ENCODE assay signal across 28 mouse cellular contexts in the genomic region with DNA sequence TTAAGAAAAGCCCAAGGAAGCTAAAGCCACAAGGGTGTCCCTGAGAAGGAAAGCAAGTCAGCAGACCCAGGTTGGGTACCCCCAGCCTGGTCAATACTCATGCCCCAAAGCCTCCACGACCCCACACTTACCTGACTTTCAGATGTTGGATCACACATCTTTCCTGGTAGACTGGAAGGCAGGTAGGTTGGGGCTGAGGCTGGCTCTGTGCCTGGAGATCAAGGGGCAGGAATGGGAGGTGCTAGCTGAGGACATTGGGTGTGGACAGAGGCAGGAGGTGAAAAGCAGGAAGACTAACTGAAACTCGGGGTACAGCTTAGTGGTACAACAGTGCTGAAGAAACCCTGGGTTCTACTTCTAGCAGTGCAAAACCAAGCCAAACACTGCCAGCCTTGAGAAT. TPM values are rescaled to one million over a fixed set of nuclear protein-coding genes. Genes with fewer than 3 reads are reported as not detected.
DNase-seq lines count a peak whose midpoint lies in the region; TF ChIP-seq lines count a peak whose summit lies in the region.
"Had no signal": no experiment of that assay in that cellular context is flagged by ENCODE, and none has a peak within 500 bp of the region (broad histone marks: within the 10 kb centered on the region; RNA-seq: fewer than 3 reads in every experiment).

A gene (minus strand): TSS at position 207 of the 400 bp plus-strand sequence.

- TF ChIP-seq RAD21 in MEL (IDR thresholded peaks at IDR 0.05; ENCODE audit: low read depth, low read length), result no peak

- no peak within 1 kb of the TSS for H3K27ac ChIP-seq in liver, adult 2 months (replicated peaks; ENCODE audit: insufficient read depth, low read depth, low read length)
- H3K27ac ChIP-seq in MEL (ENCODE audit: control insufficient read depth, low read depth, low read length), result no peak within 1 kb of the TSS
- peak within 1 kb of the TSS; percentile 92 for H3K27ac ChIP-seq in small intestine, adult 2 months (ENCODE audit: insufficient read depth, low read depth, low read length)
- H3K27ac ChIP-seq: embryonic facial prominence, embryonic 12.5 days; heart, adult 2 months; heart, embryonic 13.5 days; hindbrain, postnatal 0 days; liver, embryonic 13.5 days; midbrain, embryonic 10.5 days had no signal

- no peak for TF ChIP-seq POLR2A in liver, adult 2 months (IDR thresholded peaks at IDR 0.05; ENCODE audit: extremely low read depth, insufficient read depth, low read length)
- no peak for TF ChIP-seq POLR2A in MEL (IDR thresholded peaks at IDR 0.05; ENCODE audit: control insufficient read depth in 1 of 2, insufficient read depth in 1 of 2, low read depth in 1 of 2, low read length in 2 of 2, poor library complexity in 1 of 2)
- peak; percentile 47; the same call in 1 of the 2 replicates for TF ChIP-seq POLR2A in small intestine, adult 2 months (IDR thresholded peaks at IDR 0.05; ENCODE audit: low read depth, low read length)

- 25% methylated on average over 2 of the region's 2 CpGs for WGBS in liver, adult 2 months
- WGBS in small intestine, adult 2 months, result 23% methylated on average over 2 of the region's 2 CpGs

- H3K27me3 ChIP-seq in liver, adult 2 months (ENCODE audit: control insufficient read depth, insufficient read depth, low read length), result no peaks in the 10 kb centered on the region
- no peaks in the 10 kb centered on the region for H3K27me3 ChIP-seq in MEL (ENCODE audit: control insufficient read depth in 1 of 2, insufficient read depth in 2 of 2, low read length in 2 of 2)
- no peaks in the 10 kb centered on the region for H3K27me3 ChIP-seq in small intestine, adult 2 months (ENCODE audit: control insufficient read depth, insufficient read depth, low read length)
- H3K27me3 ChIP-seq: embryonic facial prominence, embryonic 12.5 days; heart, embryonic 13.5 days; liver, embryonic 13.5 days had no signal

- no peaks in the 10 kb centered on the region for H3K79me2 ChIP-seq in liver, adult 2 months (ENCODE audit: control insufficient read depth, insufficient read depth, low read length)
- no peaks in the 10 kb centered on the region for H3K79me2 ChIP-seq in MEL (ENCODE audit: control insufficient read depth, insufficient read depth, low read length, poor library complexity)

- no peak for TF ChIP-seq EP300 in MEL (IDR thresholded peaks at IDR 0.05; ENCODE audit: low read depth in 1 of 2, low read length in 2 of 2)

- no peak within 1 kb of the TSS for H3K4me3 ChIP-seq in liver, adult 2 months (ENCODE audit: insufficient read depth, low read depth, low read length)
- H3K4me3 ChIP-seq in MEL (ENCODE audit: control insufficient read depth in 1 of 2, insufficient read depth in 1 of 2, low read depth in 2 of 2, low read length in 2 of 2), result no peak within 1 kb of the TSS
- peak within 1 kb of the TSS; percentile 70 for H3K4me3 ChIP-seq in small intestine, adult 2 months (ENCODE audit: low read depth, low read length)
- H3K4me3 ChIP-seq: embryonic facial prominence, embryonic 12.5 days; heart, adult 2 months; heart, embryonic 13.5 days; liver, embryonic 13.5 days; midbrain, embryonic 10.5 days had no signal

- H3K4me1 ChIP-seq in liver, adult 2 months (ENCODE audit: control insufficient read depth, insufficient read depth, low read length), result no peaks in the 10 kb centered on the region
- peaks cover 0 to 8% of the 10 kb centered on the region in 2 experiments; a peak in 3 of 4 replicates for H3K4me1 ChIP-seq in MEL (ENCODE audit: control insufficient read depth in 1 of 2, insufficient read depth in 2 of 2, low read length in 2 of 2)
- H3K4me1 ChIP-seq in small intestine, adult 2 months (ENCODE audit: control insufficient read depth, insufficient read depth, insufficient read length, low read length), result peaks cover 10% of the 10 kb centered on the region; the same call in 1 of the 2 replicates
- H3K4me1 ChIP-seq: embryonic facial prominence, embryonic 12.5 days; heart, embryonic 13.5 days; liver, embryonic 13.5 days had no signal

- H3K9me3 ChIP-seq in MEL (replicated peaks; ENCODE audit: insufficient read depth, low read length), result no peaks in the 10 kb centered on the region
- H3K9me3 ChIP-seq: embryonic facial prominence, embryonic 12.5 days; heart, embryonic 13.5 days; liver, embryonic 13.5 days; midbrain, embryonic 10.5 days had no signal

- H3K36me3 ChIP-seq in liver, adult 2 months (ENCODE audit: control insufficient read depth, insufficient read depth, low read length), result no peaks in the 10 kb centered on the region
- peaks cover 0 to 5% of the 10 kb centered on the region in 2 experiments; a peak in 1 of 4 replicates for H3K36me3 ChIP-seq in MEL (ENCODE audit: control insufficient read depth in 1 of 2, insufficient read depth in 2 of 2, low read length in 2 of 2)
- peaks cover 9% of the 10 kb centered on the region; the same call in 1 of the 2 replicates for H3K36me3 ChIP-seq in small intestine, adult 2 months (ENCODE audit: control insufficient read depth, insufficient read depth, low read length)
- H3K36me3 ChIP-seq: embryonic facial prominence, embryonic 12.5 days; heart, embryonic 13.5 days; liver, embryonic 13.5 days; midbrain, embryonic 10.5 days had no signal

- peak; percentile 14 for DNase-seq in liver, adult 2 months (ENCODE audit: extremely low read depth, low read depth, low spot score)
- no peak for DNase-seq in liver
- DNase-seq in MEL (ENCODE audit: low read depth, low spot score), result no peak
- peak; percentile 58 for DNase-seq in kidney, postnatal 10 days
- no peak for DNase-seq in spleen, postnatal 4 days (ENCODE audit: low spot score in 2 of 2)
- no peak for DNase-seq in urinary bladder, postnatal 10 days (ENCODE audit: low spot score)
- DNase-seq: adrenal gland, postnatal 14 days; B cell, adult 2 months; cerebellum, adult 2 months; forebrain, postnatal 0 days; gastrocnemius, postnatal 25 days; heart, adult 2 months; heart, postnatal 14 days; layer of hippocampus, adult 9-11 months; liver, embryonic 13.5 days; lung, embryonic 14.5 days; right cerebral cortex, postnatal 14 days; spleen, adult 18-20 months; thymus, postnatal 25 days had no signal

- no peak for TF ChIP-seq CTCF in liver, adult 2 months (IDR thresholded peaks at IDR 0.05; ENCODE audit: low read depth, low read length)
- TF ChIP-seq CTCF in MEL (IDR thresholded peaks at IDR 0.05 in 2 of 3, conservative IDR thresholded peaks at IDR 0.05 in 1 of 3; ENCODE audit: control insufficient read depth in 1 of 3, insufficient read depth in 1 of 3, low read depth in 2 of 3, low read length in 3 of 3, poor library complexity in 1 of 3, severe bottlenecking in 1 of 3), result no peak
- TF ChIP-seq CTCF in small intestine, adult 2 months (IDR thresholded peaks at IDR 0.05; ENCODE audit: extremely low read depth, insufficient read length, insufficient replicate concordance, low read depth, low read length), result no peak

- H3K9ac ChIP-seq in liver, adult 2 months (ENCODE audit: low read depth, low read length), result no peak within 1 kb of the TSS
- H3K9ac ChIP-seq in MEL (ENCODE audit: control insufficient read depth, low read depth, low read length, poor library complexity, severe bottlenecking), result peak within 1 kb of the TSS; percentile 30; the same call in 1 of the 2 replicates
- H3K9ac ChIP-seq: embryonic facial prominence, embryonic 12.5 days; forebrain, postnatal 0 days; heart, embryonic 13.5 days; liver, embryonic 13.5 days; lung, embryonic 14.5 days had no signal

TF ChIP-seq in MEL, 35 proteins besides CTCF, POLR2A, EP300 and RAD21:
- TF ChIP-seq MAFK (IDR thresholded peaks at IDR 0.05; ENCODE audit: borderline replicate concordance, low read depth, low read length) (no peak), NRF1 (IDR thresholded peaks at IDR 0.05; ENCODE audit: insufficient read depth, low read depth, low read length, poor library complexity, severe bottlenecking) (no peak), ZMIZ1 (IDR thresholded peaks at IDR 0.05; ENCODE audit: low read depth, low read length) (no peak), NELFE (IDR thresholded peaks at IDR 0.05; ENCODE audit: low read depth, low read length) (no peak), TBP (IDR thresholded peaks at IDR 0.05; ENCODE audit: low read depth, low read length) (no peak), MEF2A (IDR thresholded peaks at IDR 0.05; ENCODE audit: extremely low read depth, insufficient replicate concordance, low read depth, low read length, poor library complexity, severe bottlenecking) (no peak), GATA1 (IDR thresholded peaks at IDR 0.05; ENCODE audit: low read depth, low read length) (no peak), MAZ (IDR thresholded peaks at IDR 0.05; ENCODE audit: low read depth, low read length) (no peak), POLR2AphosphoS5 (IDR thresholded peaks at IDR 0.05; ENCODE audit: borderline replicate concordance, low read depth, low read length) (no peak), GABPA (IDR thresholded peaks at IDR 0.05; ENCODE audit: low read depth, low read length) (no peak)

RNA-seq across cellular contexts. Expression of the gene that starts here (rescaled TPM):
- total RNA-seq in liver, adult 2 months (2014; rRNA removed), result not detected in 2 replicates
- polyA plus RNA-seq in liver, adult 2 months (2012; rRNA removed), result not detected in 2 replicates
- total RNA-seq in MEL (2012; rRNA removed), result not detected in 2 replicates
- polyA plus RNA-seq in MEL (2012; ENCODE audit: insufficient read depth in 1 of 2, insufficient read length in 2 of 2, low read depth in 1 of 2, low replicate concordance in 2 of 2, missing spikeins in 1 of 2), result under 1 TPM in 1 of 2 experiments, not detected in 1; 0.11 TPM
- 10.0 and 20.4 TPM in 2 replicates for polyA plus RNA-seq in small intestine, adult 2 months (2012; rRNA removed)
- total RNA-seq: adrenal gland, postnatal 14 days; gastrocnemius, postnatal 25 days; heart, adult 2 months; heart, postnatal 14 days; hindbrain, postnatal 0 days had no signal
- polyA plus RNA-seq: embryonic facial prominence, embryonic 12.5 days; forebrain, embryonic 11.5 days; heart, adult 2 months; hindbrain, embryonic 11.5 days; limb, embryonic 11.5 days; lung, embryonic 14.5 days; stomach, embryonic 14.5 days had no signal

Comparison
In these comparisons a context has a peak if more than half of its experiments do, and no peak if none do; other contexts are left out.
1. Peak in DNase-seq in liver, adult 2 months; RNA of the gene not detected or under 1 TPM.